Mouse (Mus musculus) G1E (cell line): ENCODE results near the gene Nrg3.

ENCODE experiments used
- CTCF ChIP-seq: IDR thresholded peaks from 2 replicates; pipeline ENCODE4 v1.5.1; 2012; ENCODE audit warnings: low read depth, low read length, inconsistent platforms, mixed read lengths
- GATA1 ChIP-seq: IDR thresholded peaks from 2 replicates; pipeline ENCODE4 v1.6.1; 2012; ENCODE audit warnings: borderline replicate concordance, low read length, inconsistent platforms, mixed read lengths
- GATA2 ChIP-seq: IDR thresholded peaks from 2 replicates; pipeline ENCODE4 v1.6.1; 2012; ENCODE audit warnings: low read depth, low read length, inconsistent platforms, borderline replicate concordance
- POLR2AphosphoS5 ChIP-seq: IDR thresholded peaks from 2 replicates; pipeline ENCODE4 v1.6.1; 2012; ENCODE audit warnings: low read depth, low read length, inconsistent platforms; ENCODE audit not compliant: insufficient replicate concordance
- TAL1 ChIP-seq: conservative IDR thresholded peaks from 2 replicates; pipeline ENCODE4 v1.6.1; 2012; ENCODE audit warnings: low read depth, low read length, inconsistent platforms, mixed read lengths

GRCm38 (mm10) chr14:38700972-38701371 is 771.9 kb downstream of the Nrg3 start:
- TF ChIP-seq CTCF (no peak), GATA1 (no peak), GATA2 (no peak), TAL1 (no peak), POLR2AphosphoS5 (no peak)
